Mouse (Mus musculus) 3T3-L1 (cell line): ENCODE data around the gene Igf1r.
A peak's percentile ranks its signal among the peaks of the same experiment; 100 is the strongest.

Source experiments
- DNase-seq: peaks from one replicate; pipeline ENCODE4 v3.0.0-alpha.2; 2015; ENCODE audit warnings: low read depth, low spot score

Igf1r gene

GRCm38 (mm10) chr7:68075401-68075800 is 122.8 kb downstream of the Igf1r start:
- no peak for DNase-seq

- no peak for DNase-seq
Observed at GRCm38 (mm10) chr7:68080122-68080845, 127.7 kb downstream of the Igf1r start.

GRCm38 (mm10) chr7:68085338-68085737 is 132.7 kb downstream of the Igf1r start:
- peak; percentile 23 for DNase-seq

- peak; percentile 29 for DNase-seq
Observed at GRCm38 (mm10) chr7:68085870-68086341, 133.3 kb downstream of the Igf1r start.

GRCm38 (mm10) chr7:68087496-68087895 is 134.9 kb downstream of the Igf1r start:
- no peak for DNase-seq

- no peak for DNase-seq
Observed at GRCm38 (mm10) chr7:68088825-68089224, 136.2 kb downstream of the Igf1r start.

GRCm38 (mm10) chr7:68089725-68090124 is 137.1 kb downstream of the Igf1r start:
- DNase-seq, result no peak

GRCm38 (mm10) chr7:68090576-68090975 is 137.9 kb downstream of the Igf1r start:
- DNase-seq, result no peak

- DNase-seq, result no peak
Observed at GRCm38 (mm10) chr7:68092304-68092978, 139.8 kb downstream of the Igf1r start.

- DNase-seq, result no peak
Observed at GRCm38 (mm10) chr7:68093817-68094216, 141.2 kb downstream of the Igf1r start.

- DNase-seq, result no peak
Observed at GRCm38 (mm10) chr7:68095574-68095973, 142.9 kb downstream of the Igf1r start.

GRCm38 (mm10) chr7:68096411-68096810 is 143.8 kb downstream of the Igf1r start:
- no peak for DNase-seq

- DNase-seq, result no peak
Observed at GRCm38 (mm10) chr7:68097081-68097836, 144.6 kb downstream of the Igf1r start.

GRCm38 (mm10) chr7:68098098-68098497 is 145.5 kb downstream of the Igf1r start:
- no peak for DNase-seq

- DNase-seq, result no peak
Observed at GRCm38 (mm10) chr7:68100388-68100787, 147.8 kb downstream of the Igf1r start.

GRCm38 (mm10) chr7:68102456-68103177 is 150.0 kb downstream of the Igf1r start:
- DNase-seq, result no peak

- DNase-seq, result no peak
Observed at GRCm38 (mm10) chr7:68103178-68103530, 150.5 kb downstream of the Igf1r start.

GRCm38 (mm10) chr7:68111532-68111931 is 158.9 kb downstream of the Igf1r start:
- DNase-seq, result no peak

GRCm38 (mm10) chr7:68112582-68112981 is 160.0 kb downstream of the Igf1r start:
- no peak for DNase-seq

GRCm38 (mm10) chr7:68114364-68114763 is 161.7 kb downstream of the Igf1r start:
- no peak for DNase-seq

GRCm38 (mm10) chr7:68114983-68115715 is 162.5 kb downstream of the Igf1r start:
- DNase-seq, result no peak
